Mouse (Mus musculus) lung, postnatal 36 days (tissue): ENCODE results near the gene Col20a1.
A peak's percentile ranks its signal among the peaks of the same experiment; 100 is the strongest.

Experiments
- DNase-seq: peaks from one replicate; pipeline ENCODE4 v3.0.0; 2022; ENCODE audit warnings: mixed read lengths

Gene Col20a1

DNA sequence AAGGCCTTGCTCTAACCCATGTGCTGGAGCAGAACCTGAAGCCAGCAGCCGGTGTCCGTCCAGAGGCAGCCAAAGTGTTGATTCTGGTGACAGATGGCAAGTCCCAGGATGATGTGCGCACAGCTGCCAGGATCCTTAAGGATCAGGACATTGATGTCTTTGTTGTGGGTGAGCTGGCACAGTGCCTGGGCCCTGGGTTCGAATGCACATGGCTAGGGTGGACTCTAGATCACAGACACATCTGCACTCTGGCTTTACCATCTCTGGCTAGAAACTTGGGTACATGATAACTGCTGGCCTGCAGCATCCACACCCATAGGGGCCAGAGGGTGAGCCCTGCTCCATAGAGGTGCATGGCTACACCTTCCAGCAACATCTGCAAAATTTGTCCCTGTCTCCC lies 9.1 kb downstream of the Col20a1 start:
- DNase-seq = no peak

DNA sequence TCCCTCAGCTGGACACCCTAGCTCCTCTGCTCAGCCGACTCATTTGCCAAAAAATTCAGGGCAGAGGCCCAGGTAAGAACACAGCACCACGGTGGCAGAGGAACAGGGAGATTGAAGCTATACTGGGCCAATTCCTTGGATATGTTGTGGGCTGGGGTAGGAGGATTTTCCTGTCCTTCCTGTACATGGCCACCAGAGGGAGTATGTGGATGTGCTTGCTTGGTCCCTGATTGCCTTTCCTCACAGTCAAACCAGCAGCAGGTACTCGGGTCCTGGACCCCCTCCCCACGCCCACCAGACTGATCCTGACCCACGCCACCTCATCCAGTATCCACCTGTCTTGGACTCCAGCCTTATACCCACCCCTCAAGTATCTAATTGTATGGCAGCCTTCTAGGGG lies 10.1 kb downstream of the Col20a1 start:
- peak; percentile 36 for DNase-seq

DNA sequence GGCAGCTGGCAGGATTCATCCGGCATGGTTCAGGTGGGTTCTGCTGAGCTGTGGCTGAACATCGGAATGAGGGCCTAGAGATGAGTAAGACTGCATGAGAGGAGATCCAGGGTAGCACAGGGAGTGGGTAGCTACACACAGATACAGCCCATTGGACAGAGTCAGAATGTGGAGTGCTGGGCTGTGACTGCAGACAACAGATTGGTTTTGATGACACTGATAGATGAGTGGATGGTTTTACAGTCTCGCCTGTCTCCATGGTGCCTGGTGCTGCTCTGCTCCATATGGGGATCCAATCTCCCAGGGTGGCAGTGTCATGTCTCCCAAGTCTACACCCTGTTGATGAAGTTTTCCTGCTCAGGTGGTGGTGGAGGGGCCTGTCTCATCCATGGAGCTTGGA lies 10.6 kb downstream of the Col20a1 start:
- DNase-seq = no peak

DNA sequence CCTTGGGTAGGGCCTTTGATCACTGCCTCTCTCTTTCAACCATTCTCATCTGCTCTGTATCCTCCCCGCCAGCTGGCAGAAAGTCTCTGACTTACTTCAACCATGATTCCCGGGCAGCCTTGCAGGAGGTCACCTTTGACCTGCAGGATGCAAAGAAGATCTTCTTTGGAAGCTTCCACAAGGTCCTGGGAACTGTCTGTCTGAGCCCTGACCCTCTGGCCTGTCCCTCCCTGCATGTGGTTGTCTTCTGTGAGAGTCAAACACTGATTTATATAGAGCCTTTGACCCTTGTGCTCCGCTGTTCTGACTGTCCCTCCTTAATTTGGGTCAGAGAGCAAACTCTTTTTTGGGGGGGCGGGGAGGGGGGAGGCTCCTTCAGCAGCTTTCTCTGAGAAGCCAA lies 20.7 kb downstream of the Col20a1 start:
- DNase-seq = no peak

DNA sequence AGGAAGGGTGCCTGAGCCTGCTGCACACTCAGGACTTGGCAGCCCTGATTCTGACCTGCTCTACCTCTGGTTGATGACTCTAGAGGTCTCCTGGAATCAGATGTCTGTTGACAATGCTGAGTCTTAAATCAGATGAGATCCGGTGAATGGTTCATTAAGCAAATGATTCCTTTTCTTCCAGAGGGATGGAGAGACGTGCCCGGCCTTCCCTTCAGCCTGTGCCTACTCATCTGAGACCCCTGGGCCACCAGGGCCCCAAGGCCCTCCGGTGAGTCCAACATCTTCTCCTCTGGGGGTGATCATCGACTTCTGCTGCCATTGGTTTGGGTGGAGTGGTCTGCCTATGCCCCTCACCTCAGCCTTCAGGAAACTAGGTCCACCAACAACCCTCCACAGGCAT lies 22.0 kb downstream of the Col20a1 start:
- no peak for DNase-seq

DNA sequence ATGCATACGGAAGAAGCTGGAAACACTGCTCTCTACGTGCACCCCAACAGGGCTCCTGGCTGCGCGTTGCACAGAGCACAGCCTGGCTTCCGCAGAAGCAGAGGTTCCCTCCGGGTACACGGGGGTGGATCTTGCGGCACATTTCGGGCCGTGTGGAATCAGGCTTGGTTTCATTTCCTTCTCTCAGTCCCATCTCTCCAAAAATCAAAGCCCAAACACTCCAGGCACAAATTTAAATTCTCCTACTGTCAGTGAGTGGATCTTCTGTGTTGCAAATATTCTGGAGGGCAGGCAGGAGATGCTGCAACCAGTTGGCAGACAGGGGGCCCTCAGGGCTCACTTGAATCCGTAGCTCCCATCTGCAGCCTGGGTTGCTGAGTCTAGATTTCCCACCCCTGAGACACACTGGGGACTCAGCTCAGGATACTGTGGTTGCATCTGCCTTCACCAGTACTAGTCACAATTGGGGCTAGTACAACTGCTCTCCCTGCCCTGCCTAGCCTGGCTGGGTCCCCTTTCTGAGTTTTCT lies 45.1 kb downstream of the Col20a1 start:
- DNase-seq = no peak

DNA sequence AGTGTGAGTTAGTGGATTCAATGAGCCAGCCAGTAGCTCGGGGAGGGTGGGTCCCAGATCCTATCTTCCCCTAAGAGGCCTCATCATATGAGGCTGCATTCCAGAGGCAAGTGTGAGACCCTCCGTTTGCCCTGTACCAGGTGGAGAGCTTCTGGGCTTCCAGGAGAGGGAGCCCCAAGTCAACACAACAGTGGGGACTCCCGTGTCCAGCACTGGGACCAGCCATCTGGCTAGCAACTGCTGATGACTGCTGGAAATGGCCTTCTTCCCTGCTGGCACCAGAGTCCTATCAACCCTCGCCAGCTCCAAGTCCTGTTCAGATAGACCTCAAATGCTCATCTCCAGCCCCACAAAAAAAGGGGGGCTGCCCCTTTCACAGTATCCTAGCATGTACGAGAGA lies 46.1 kb downstream of the Col20a1 start:
- DNase-seq = no peak

DNA sequence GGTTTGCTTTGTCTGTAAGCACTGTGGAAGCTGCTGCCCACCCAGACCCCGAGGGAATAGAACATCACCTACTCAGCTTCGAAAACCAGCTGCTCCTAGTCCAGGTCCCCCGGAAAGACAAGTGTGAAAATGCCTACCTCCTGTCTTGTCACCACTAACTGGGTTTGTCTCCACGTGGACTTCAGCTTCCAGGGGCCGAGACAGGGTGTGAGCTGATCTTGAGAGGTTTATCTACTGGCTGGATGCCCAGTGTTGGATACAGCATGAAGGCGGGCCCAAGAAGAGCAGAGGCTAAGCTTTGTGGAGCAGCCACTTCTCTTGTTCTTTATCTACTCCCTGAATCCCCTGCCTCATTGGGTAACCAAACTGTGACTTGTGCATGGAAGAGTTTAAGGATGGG lies 47.0 kb downstream of the Col20a1 start:
- peak; percentile 13 for DNase-seq

DNA sequence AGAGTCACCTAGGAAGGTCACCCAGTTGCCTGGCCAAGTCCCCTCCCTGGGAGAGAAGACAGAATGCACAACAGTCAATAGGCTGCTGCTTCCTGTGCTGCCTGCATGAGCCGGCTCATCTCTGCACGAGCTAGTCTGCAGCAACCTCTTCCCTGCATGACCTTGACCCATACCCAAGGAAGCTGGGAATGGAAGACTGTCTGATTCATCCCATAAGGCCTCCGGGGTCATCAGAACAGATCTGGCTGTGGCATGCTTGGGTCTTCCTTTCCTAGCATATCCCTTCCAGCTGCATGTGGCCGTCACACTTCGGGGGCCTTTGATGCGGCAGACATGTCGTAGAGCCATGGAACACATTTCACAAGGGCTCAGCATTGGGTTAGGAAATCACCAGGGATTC lies 48.9 kb downstream of the Col20a1 start:
- DNase-seq = no peak

DNA sequence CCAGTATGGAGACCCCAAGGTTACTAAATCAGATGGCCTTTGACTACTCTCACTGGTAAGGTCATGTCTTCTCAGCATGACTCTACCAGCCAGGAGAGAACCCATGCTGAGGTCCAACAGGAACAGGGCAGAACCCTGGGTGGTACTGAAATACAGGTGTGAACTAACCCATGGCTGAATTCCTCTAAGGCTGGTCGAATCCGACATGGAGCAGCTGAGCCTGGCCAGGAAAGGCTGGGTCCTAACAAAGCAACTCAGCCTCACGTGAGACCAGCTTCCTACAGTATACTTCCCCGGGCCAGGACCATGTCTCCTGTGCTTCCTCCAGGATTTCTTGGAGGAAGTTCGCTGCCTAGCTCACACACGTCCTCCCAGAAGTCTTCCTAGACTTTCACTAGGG lies 50.2 kb downstream of the Col20a1 start:
- no peak for DNase-seq

DNA sequence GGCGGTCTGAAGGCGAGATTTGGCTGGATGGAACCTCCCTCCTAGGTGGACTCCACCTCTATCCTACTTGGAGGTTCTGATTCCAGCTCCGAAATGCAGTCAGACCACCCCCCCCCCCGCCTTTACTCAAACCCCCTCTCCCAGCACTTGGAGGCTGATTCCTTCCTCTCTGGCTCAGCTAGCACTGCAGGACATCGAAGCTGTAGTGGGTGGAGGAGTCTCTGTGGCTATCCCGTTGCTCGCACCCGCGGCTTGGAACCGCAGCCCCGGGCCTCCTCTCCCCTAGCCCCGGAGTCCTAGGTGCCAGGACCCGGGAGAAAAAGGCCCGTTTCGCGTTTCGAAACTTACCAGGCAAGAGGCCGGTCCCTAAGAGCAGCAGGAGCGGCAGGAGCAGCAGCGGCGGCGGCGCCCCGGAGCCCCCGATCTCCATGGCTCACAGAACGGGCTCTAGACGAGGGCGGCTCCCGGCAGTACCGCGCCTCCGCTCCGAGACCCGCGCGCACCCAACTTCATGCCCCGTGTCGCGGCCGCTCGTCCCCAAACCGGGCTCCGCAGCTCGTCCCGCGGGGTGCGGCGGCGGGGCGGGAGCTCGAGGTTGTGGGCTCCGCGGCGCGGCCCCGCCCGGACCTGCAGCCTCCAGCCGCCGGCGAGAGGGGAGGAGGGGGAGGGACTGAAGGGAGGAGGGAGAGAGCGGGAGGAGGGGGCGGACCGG lies 52.5 kb downstream of the Col20a1 start:
- no peak for DNase-seq

DNA sequence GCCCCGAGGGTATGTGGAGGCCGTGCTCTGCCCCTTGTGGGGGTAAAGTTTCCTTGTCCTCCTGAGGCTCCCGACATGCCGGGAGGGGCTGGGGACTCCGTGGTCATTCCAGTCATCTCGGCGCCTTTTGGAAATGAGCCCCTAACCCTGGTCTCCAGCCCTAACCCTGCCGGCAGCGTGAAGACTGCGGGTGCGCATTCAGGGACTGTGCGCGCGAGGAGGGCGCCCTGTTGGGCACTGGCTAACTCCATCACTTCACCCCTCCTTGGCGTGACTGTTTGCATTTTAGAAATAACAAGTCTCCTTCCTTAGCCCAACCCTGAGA lies 53.0 kb downstream of the Col20a1 start:
- no peak for DNase-seq

DNA sequence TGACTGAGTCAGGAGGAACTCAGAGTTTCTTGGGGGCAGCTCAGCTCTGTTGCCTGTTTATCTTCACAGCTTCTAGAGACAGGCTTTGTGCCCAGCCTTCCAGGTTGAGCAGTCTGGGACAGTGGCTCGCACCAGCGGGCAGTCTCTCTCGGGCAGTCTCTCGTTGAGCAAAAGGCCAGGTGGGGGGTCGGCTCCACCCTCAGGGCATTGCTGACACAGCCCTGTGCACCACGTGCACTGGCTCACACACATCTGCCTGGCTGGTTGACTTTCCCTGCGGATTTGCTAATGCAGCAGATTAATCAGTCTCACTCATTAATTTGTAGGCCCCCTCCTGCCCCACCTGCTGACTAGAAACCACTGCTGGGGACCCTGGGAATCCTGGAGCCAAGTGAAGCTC lies 55.6 kb downstream of the Col20a1 start:
- DNase-seq = no peak

DNA sequence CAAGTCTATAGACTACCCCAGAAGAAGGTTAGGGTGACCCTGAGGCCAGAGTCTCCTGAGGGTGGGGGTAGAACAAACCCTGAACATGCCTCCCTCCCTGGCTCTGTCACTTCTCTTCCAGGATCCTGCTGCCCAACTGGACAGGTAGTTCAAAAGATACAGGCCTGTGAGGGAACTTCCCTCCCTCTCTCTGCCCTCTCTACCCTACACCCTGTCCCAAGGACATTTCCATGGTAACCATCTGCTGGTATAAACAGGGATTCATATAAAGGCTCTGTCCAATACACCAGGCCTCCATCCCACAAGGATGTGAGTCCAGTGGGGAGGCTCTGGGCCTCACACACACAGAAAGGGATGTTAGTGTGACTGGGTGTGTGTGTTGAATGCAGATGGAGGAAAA lies 56.0 kb downstream of the Col20a1 start:
- no peak for DNase-seq

DNA sequence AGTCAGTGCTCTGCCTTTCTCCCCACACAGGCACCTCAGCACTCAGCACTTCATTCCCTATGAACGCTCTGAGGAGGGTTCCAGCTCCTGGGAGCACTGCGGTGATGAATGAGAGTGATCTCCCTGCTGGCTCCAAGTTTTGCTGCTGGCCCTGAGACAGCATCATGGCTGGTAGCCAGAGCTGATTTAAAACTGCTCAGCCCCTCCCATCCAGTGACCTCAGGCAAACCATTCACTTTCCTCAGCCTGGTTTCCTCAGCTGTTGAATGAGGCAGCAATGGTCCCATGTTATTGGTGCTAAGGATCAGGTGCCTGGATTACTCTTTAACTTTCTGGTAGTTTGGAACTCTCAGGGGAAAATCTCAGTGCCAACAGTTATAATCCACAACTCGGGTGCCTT lies 57.1 kb downstream of the Col20a1 start, which contains the start of gene Chrna4:
TSS of gene Chrna4 (minus strand) at position 110 of the 400 bp plus-strand sequence.
- DNase-seq = peak; percentile 1

DNA sequence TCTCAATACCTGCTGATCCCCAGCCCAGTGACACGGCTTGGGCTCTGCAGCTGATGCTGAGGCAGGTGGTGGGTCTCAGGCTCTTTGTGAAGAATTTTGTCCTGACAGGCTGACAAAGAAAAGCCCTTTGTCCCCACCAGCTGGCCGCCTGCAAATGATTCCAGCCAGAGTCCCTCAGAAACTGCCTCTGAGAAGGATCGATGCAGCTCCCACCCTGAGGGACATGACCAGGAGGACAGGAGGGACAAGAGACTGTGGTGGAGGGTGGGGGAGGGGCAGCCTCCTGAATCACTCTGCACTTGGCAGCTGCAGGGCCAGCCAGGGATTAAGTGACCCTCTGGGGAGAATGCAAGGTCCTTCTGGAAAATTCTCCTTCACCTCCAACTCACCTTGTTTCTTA lies 57.7 kb downstream of the Col20a1 start:
- DNase-seq = no peak

DNA sequence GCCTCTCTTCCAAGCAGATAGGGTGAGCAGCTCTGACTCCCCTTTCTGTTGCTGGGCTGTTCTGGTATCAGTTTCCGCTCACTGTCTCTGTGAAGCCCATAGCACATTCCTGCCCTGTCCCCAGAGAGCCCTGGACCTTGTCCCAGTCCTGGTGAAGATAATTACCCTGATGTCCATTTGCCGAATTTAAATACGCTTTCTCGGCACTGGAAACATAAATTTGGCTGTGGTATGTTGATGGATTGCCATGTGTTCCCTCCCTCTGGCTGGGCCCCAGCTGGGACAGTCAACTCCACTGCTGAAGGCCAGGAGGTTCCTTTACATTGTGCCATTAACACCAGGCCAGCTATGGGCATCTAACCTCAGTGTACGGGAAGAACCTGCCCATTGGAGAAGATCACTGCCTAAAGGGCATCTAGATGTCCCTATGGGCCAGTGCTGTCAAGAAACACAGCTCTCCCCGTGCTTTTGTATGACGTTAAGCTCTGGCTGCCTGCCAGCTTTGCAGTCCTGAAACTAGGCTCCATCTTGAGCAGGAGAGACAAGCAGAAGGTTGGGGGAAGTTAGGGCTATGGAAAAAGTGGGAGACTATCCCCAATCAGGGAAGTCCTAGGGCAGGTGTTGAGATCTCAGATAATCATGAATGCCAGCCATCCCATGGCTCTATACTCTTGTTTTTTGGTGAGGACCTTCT lies 62.1 kb downstream of the Col20a1 start:
- DNase-seq = no peak

DNA sequence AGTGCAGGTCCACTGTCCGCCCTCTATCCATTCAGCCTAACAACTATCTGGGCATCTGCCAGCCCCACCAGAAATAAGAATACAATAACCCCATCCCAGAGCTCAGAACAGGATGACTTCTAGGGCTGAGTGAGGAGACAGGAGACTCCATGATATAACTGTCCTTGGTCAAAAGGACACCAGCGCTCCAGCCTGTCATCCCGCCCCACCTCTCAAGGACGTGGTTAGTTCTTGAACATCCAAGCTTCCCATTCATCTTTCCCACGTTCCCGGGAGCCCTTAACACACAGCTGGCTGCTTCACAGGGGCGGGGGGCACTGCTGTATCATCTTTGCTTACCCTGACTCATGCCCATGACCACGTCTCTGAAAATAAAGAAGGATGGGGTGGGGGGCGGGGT lies 62.7 kb downstream of the Col20a1 start:
- no peak for DNase-seq

DNA sequence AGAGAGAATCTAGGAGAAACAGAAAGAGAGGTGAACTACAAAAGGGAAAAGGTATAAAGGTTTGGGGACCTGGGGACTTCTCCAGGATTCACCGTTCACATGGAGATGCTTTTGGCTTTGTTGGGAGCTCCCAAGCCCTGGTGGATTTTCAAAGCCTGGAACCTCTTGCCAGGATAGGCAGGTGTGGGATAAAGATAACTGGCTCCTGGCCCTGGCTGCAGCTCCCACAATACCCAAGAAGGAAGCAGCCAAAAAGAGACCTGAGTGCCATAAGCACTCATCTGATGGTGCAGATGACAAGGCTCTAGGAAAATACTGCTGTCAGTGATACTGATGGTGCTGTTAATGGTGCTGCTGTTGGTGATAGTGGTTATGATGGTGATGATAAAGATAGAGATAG lies 65.8 kb downstream of the Col20a1 start:
- DNase-seq = no peak

DNA sequence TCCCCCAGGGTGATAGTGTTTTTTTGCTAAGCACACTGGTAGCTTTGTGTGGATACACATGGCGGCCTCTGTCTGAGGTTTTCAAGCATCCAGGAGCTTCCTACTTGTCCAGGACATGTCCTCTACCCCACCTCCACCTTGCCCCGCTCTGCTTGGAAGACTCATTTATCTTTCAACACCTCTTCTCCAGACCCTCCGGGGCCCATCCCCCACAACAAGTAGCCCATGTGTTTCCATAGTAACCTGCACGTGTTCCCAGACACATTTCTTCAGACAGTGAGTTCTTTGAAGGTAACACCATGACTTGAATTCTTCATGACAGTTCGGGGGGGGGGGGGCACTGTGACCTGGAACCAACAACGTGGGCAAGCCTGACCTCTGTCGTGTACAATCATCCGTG lies 71.0 kb downstream of the Col20a1 start:
- no peak for DNase-seq

DNA sequence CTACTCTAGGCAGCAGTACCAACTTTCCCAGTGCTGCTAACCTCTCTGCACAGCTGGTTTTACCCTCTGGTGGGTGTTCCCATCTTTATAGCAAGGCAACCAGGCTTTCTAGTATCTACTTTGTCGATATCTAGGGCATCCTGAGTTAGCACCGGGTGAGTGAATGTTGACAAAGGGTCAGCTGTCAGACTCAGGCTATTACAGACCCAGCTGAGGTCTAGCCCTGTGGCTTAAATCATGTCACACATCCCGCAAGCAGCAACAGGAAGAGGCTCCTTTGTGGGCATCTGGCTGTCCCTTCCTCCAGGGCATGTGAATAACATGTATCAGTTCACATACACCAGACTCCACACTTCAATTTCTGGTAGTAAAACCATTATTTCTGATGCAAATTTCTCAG lies 71.9 kb downstream of the Col20a1 start:
- no peak for DNase-seq

DNA sequence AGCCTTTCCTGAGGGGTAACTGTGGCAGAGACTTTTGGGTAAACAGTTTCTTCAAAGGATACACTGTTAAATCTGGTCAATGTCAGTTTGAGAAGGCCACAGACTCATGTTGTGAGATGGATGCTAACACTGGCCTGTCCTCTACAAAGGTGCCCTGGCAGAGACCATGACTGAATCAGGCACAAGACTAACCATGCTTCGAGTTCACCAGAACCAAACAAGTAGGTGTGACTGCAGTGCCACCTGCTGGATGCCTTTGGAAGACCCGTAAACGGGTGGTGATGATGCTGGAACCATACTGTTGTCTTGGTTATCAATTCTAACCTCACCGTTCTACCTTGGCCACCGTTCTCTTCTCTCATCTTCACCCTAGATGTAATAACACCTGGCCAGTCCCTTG lies 73.8 kb downstream of the Col20a1 start:
- peak; percentile 80 for DNase-seq

DNA sequence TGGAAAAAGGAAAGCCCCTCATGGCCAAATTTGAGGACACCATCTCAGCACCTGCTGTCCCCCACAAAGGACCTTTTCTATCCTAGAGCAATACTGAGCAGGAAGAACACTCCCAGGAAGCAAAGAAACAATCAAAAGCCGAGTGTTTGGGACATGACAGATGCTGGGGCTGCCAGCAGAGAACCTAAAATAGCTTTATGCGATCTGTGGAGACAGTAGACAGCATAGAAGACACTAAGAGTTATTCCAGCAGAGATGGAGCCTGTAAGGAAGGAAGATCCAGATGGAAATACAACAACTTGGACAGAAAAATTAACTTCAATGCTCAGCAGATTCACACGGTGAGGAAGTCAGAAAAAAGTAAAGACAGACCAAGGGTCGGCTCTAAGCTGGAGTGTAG lies 79.5 kb downstream of the Col20a1 start:
- no peak for DNase-seq
